In genomic region chr9:33533101-33533810, GRCm38 (mm10) we compare ENCODE assay signal across 18 mouse cellular contexts.
"Had no signal": no experiment of that assay in that cellular context is flagged by ENCODE, and none has a peak within 500 bp of the region (broad histone marks: within the 10 kb centered on the region; RNA-seq: fewer than 3 reads in every experiment).

No protein-coding gene starts in this region.

- H3K4me3 ChIP-seq: lung, embryonic 15.5 days; megakaryocyte, embryonic 14.5 days; midbrain, embryonic 12.5 days; neural tube, embryonic 12.5 days; stomach, embryonic 15.5 days had no signal

- H3K9ac ChIP-seq: liver, postnatal 0 days; lung, embryonic 15.5 days; midbrain, embryonic 12.5 days; neural tube, embryonic 12.5 days; stomach, embryonic 15.5 days had no signal

- H3K36me3 ChIP-seq: lung, embryonic 15.5 days; midbrain, embryonic 12.5 days; neural tube, embryonic 12.5 days; stomach, embryonic 15.5 days had no signal

- H3K4me1 ChIP-seq: lung, embryonic 15.5 days; megakaryocyte, embryonic 14.5 days; midbrain, embryonic 12.5 days; neural tube, embryonic 12.5 days; stomach, embryonic 15.5 days had no signal

- H3K4me2 ChIP-seq: lung, embryonic 15.5 days; midbrain, embryonic 12.5 days; neural tube, embryonic 12.5 days; stomach, embryonic 15.5 days had no signal

- H3K27ac ChIP-seq: lung, embryonic 15.5 days; macrophage; midbrain, embryonic 12.5 days; neural tube, embryonic 12.5 days; stomach, embryonic 15.5 days; stomach, postnatal 0 days had no signal

- H3K27me3 ChIP-seq: lung, embryonic 15.5 days; megakaryocyte, embryonic 14.5 days; midbrain, embryonic 12.5 days; neural tube, embryonic 12.5 days; stomach, embryonic 15.5 days had no signal

- H3K9me3 ChIP-seq: lung, embryonic 15.5 days; megakaryocyte, embryonic 14.5 days; midbrain, embryonic 12.5 days; neural tube, embryonic 12.5 days; stomach, embryonic 15.5 days had no signal

- ATAC-seq: liver, postnatal 0 days; lung, postnatal 0 days; midbrain, embryonic 16.5 days had no signal

- DNase-seq: liver, postnatal 0 days; lung, adult 2 months; lung, postnatal 14 days; lung, postnatal 36 days; midbrain, embryonic 14.5 days; right cerebral cortex, postnatal 14 days; thymus, adult 2 months; thymus, postnatal 25 days; thymus, postnatal 4 days had no signal
